Mouse (Mus musculus) cerebellum, postnatal 25 days (tissue): ENCODE results near the gene Map7.

Source experiments
- DNase-seq, 2 experiments: peaks; one replicate each; pipeline ENCODE4 v3.0.0; 2021; ENCODE audit warnings: mixed read lengths in 2 of 2

The Map7 gene

DNA sequence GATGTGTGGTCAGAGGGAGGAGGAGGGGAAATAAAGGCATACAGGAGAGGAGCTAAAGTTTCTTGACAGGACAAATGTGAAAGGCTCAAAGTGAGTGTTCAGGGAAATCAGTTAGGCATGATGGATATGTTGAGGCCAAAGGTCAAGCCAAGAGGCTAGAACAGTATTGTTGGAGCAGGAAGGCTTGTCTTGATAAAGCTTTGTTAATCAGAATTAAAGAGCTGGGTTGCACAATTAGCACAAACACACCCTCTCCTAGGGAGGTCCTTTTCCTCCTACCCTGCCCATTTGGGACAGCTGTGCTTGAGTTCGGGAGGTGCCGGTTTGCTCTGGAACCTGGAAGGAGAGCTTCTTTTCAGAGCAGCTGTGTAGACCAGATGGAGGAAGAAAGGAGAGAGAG lies 5.2 kb downstream of the Map7 start:
- DNase-seq = no peak

DNA sequence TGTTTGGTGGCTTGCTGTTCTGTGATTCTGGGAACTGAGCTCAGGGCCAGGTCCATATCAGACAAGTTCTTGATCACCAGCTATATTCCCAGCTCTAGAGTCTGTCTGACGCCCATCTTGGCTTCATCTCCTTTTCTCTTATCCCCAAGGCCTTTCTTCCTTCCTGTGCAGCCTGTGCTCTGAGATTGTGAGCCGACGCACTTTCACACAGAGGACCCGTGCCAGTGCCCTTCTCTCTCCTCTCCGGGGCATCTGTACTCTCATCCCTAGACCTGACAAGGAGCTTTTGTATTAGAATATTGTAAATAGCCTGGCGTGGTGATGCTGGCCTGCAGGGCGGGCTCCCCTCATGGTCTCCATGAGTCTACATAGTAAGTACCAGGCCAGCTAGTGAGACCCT lies 7.1 kb downstream of the Map7 start:
- DNase-seq = peak in 1 of 2 experiments; percentile 31

GRCm38 (mm10) chr10:20157021-20157726 lies 8.9 kb downstream of the Map7 start:
- no peak for DNase-seq

DNA sequence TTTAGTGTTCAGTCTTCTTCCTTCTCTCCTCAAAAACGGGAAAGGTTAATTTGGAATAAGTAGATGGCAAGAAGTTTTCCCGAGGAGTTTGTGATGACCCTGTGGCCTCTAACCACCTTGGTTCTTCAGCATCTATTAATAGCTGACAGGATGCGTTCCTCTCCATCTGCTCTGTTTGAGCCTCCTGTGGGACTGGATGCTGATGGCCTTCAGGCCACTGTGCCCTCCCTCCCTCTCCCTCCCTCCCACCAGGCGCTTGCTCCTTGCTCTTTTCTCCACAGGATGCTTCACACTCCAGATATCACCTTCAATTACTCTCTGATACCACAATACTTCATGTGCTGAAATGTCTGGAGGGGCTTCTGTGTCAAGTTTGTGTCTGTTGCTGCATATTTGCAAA lies 10.5 kb downstream of the Map7 start:
- DNase-seq = peak; percentile 42 to 58

GRCm38 (mm10) chr10:20159308-20159707 lies 11.0 kb downstream of the Map7 start:
- no peak for DNase-seq

DNA sequence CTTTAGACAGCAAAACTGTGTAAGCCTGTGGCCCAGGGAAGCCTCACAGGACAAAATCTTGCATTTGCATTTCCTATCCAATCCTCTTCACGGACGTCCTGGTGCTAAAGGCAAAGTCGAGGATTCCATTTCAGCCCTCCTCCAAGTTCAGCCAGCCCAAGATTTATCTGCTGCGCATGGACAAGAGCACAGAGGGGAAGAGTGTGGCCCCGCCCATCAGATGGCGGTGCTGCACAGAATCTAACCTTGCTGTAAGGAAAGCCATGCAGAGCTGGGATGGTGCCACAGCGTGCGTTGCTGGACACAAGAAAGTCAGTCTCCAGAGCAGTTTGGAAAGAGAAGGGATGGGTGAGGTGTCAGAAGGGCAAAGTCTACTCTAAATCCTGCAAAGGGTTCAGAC lies 12.6 kb downstream of the Map7 start:
- DNase-seq = no peak

- DNase-seq = no peak
Observed at GRCm38 (mm10) chr10:20164810-20165209, 16.5 kb downstream of the Map7 start.

DNA sequence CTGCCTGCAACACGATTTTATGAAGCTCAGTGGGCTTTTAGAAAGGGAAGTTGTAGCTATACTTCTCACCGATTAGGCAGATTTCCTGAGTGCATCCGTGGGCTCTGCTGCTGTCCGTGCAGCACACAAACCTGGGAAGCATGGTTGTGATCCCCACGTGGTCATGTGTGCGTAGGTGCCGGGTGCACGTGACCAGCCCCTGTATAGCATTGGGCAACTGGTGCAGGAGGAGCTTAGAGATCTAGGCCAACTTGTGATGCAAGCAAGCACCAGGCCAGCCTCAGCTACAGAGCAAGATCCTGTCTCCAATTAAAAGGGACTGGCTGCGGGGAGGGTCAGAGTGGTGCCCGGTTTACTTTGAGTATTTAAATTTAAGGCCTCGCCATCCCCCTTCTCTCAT lies 18.5 kb downstream of the Map7 start:
- no peak for DNase-seq

- DNase-seq = no peak
Observed at GRCm38 (mm10) chr10:20167467-20167866, 19.2 kb downstream of the Map7 start.

GRCm38 (mm10) chr10:20169182-20169674 lies 21.0 kb downstream of the Map7 start:
- no peak for DNase-seq

GRCm38 (mm10) chr10:20169927-20170604 lies 21.8 kb downstream of the Map7 start:
- no peak for DNase-seq

DNA sequence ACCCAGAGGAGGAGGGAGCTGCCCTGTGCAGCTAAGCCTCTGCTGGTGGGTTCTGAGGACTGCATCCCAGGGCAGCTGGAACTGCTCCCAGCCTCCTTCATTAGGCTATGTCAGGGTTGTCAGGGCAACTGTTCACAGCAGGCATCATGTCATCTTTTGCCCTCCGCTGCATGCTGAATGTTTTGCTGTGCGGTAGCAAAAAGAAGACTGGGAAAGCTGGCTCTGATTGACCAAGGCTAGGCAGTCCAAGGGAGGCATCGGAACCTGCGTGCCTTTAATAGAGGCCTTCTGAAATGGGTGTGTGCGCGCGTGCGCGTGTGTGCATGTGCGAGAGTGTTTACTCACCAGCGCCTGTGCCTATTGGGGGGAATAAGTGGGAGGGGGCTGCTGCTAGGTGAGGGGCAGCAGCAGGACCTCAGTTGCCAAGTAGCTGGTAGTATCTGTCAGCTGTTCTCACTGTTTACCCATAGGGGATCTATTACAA lies 22.4 kb downstream of the Map7 start:
- peak; percentile 87 to 89 for DNase-seq

- peak in 1 of 2 experiments; percentile 58 for DNase-seq
Observed at GRCm38 (mm10) chr10:20171209-20171608, 22.9 kb downstream of the Map7 start.

DNA sequence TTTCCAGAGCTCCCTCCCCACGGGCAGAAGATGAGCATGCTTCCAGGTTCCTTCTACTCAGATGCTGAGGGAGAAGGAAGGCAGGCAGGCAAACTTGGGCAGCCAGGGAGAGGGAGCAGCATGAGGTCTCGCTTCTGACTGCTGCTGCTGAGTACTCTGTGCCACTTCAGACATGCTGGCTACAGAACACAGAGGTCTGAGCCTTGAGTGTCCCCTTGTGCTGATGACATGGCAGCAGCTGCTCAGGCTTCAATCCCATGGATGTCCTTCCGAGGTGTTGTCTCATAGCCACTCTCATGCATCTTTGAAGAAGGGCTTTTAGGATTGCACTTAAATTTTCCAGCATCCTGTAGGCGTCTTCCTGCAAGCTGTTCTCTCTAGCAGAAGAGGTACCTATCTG lies 23.5 kb downstream of the Map7 start:
- peak; percentile 46 to 49 for DNase-seq

GRCm38 (mm10) chr10:20173733-20174132 lies 25.5 kb downstream of the Map7 start:
- no peak for DNase-seq

- DNase-seq = no peak
Observed at GRCm38 (mm10) chr10:20176054-20176453, 27.8 kb downstream of the Map7 start.

- no peak for DNase-seq
Observed at GRCm38 (mm10) chr10:20178807-20179605, 30.7 kb downstream of the Map7 start.

- no peak for DNase-seq
Observed at GRCm38 (mm10) chr10:20181198-20181597, 32.9 kb downstream of the Map7 start.

- DNase-seq = no peak
Observed at GRCm38 (mm10) chr10:20181680-20182399, 33.6 kb downstream of the Map7 start.

DNA sequence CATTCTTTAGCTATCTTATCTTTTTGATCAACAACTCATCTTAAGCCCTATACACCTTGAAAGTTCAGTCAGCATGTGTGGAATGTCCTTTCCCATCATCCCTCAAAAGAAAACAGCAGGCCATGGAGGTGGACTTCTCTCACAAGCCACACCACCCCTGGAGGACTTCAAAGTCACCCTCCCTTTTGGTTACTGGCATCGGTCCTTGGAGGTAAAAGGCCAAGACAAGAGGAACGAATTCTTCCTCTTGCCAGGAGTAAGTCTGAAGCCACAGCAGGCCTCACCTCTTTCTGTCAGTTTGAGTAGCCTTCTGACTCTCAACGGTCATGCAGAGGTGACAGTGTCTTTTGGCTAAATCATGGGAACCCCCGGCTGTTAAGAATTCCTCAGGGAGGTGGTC lies 36.1 kb downstream of the Map7 start:
- DNase-seq = no peak

DNA sequence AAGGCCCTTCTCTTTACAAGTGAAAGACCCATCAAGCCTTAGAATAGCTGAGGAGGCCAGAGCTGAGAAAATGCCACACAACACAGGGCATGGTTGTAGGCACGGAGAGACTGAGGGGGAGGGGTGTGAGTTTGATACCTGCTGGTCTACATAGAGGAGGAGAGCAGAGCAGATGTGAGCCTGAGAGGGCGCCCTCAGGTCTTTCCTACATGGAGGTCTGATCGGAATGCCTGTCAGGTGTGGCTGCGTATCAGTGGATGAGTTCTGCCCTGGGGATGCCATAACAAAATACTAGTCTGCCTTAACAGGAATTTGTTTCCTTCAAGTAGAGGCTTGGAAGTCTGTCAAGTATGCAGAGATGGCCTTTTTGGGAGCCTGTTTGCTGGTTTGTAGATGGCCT lies 37.0 kb downstream of the Map7 start:
- DNase-seq = no peak

- DNase-seq = no peak
Observed at GRCm38 (mm10) chr10:20185806-20186205, 37.5 kb downstream of the Map7 start.

GRCm38 (mm10) chr10:20186800-20187273 lies 38.6 kb downstream of the Map7 start:
- no peak for DNase-seq
